Mouse (Mus musculus) embryo, embryonic 10 days (tissue): ENCODE measurements at regions not wholly inside any gene's neighbourhood (a gene's known extent, or its start where the extent isn't known, plus 50 kb on each side); places are given as distances from the start of the nearest gene placed in this dataset.
A peak's percentile ranks its signal among the peaks of the same experiment; 100 is the strongest.

Source experiments
- DNase-seq: peaks from one replicate; pipeline ENCODE4 v3.0.0-alpha.2; 2015; ENCODE audit warnings: low spot score

DNA sequence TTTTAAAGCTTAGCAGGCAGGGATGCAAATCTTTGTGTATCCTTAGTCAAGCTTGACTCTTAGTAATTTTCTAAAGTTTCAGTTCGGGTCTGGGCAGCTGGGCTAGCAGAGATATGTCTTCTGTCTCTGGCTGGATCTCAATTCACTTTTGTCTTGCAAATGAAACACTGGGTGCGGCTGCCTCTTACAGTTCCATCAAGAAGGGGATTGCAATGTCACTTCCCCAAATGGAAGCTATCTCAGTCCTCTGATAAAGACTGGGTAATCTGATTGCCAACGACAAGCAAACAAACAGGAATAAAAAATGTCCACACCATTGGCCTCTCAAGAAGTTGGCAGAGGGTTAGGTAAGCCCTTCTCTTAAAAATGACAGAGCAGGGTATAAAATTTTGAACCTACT lies 314.1 kb upstream of the Fam19a5 start:
- DNase-seq = no peak

DNA sequence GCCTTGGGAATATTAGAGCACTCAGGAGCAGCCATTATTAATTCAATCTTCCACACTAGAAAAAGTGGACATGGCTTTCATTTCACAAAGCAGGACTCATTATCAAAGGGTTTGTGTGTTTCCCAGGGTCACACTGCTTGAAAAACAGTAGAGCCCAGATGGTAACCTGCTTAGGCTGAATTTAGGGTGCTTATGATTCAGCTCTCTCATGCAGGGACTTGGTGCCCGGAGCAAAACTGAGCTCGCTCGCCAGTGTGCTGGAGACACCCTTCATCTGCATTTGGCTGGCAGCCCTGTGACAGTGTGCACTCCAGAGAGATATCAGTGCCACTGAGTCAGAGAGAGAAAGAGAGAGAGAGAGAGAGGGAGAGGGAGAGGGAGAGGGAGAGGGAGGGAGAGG lies 308.0 kb upstream of the Fam19a5 start:
- no peak for DNase-seq

DNA sequence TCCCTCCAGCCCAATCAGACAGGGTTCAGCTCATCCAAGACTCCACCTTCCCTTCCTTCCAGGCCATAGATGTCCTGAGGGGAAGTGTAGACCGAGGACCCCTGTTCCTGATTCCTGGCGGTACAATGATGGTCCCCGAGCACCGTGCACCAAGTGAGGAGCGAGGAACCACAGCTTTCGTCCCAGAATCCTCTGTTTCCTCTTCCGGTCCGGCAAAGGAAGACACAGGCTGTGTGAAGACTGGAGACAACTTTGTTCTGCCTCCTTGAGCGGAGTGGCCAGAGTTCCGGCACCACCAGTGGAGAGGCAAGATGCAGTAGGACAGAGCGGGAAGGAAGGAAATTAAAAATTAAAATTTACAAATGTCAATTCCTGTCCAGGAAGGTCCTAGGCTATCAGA lies 305.0 kb upstream of the Fam19a5 start:
- no peak for DNase-seq

DNA sequence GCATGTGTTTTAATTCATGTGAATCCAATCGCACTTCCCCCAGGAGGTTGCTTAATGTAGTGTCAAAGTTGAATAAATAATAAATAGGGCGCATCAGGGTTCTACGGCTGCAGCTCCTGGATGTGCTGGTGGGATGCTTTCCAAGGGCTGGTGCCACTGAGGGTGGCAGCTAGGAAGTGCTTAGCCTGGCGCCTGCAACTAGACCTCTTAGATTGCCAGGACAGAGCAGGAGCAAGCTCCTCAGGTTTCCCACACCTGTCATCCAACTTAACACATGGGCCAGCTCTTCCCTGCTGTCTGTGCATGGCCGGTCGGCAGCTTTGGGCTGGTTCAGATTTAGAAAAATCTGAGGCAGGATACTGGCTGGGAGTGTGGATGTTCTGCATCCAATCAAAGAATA lies 282.6 kb upstream of the Fam19a5 start:
- no peak for DNase-seq

DNA sequence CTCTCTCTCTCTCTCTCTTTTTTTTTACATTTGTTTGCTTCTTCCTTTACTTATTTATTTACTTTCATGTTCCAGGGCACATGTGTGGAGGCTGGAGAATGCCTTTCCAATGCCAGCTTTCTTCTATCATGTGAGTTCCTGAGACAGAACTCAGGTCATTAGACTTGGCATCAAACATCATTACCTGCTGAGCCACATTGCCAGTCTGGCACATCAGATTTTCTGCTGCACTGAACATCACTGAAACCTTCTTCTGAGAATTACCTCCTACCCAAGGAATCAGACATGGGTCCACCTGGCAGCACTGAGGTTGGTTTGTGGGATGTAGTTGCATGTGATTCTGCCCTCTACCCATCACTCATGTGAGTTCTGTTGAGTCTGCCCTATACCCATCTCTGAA lies 279.2 kb upstream of the Fam19a5 start:
- no peak for DNase-seq

DNA sequence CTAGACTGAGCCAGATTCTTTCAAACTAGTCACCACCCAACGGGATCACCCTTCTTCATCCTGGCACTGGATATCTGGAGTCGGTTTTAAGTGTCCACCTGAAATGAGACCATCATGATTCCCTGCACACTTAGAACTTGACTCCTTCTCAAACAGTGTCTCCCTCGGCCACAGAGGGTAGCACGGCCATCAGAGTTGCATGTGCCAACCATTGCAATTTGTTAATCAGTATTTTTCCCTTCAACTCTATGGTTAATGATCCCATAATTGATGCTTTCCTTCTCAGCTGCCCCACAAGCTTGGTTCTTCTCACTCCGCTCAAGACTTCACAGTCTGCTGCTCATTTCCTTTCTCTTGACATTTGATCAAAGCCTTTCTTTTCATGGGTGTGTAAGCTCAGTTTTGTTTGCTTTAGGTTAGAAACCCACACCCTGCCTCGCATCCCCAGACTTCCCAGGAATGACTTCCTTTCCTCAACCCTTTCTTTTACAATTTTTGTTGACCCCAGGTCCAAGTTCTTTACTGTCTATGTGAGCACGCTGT lies 253.0 kb upstream of the Fam19a5 start:
- DNase-seq = no peak

DNA sequence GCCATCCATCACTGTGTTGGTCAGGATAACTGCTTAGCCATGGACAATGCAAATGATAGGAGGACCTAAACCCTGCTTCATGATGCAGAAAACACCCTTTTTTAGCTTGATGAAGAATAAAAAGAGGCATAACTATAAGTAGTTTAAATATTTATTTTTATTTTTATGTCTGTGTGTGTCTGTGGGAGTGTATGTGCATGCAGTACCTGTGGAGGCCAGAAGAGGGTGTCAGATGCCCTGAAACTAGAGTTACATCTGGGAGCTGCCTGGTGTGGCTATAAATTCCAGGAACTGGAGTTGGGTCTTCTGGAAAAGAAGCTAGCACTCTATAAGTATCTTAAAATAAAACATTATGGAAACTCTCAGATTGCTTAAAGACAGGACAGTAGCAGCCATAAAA lies 224.2 kb upstream of the Fam19a5 start:
- no peak for DNase-seq

DNA sequence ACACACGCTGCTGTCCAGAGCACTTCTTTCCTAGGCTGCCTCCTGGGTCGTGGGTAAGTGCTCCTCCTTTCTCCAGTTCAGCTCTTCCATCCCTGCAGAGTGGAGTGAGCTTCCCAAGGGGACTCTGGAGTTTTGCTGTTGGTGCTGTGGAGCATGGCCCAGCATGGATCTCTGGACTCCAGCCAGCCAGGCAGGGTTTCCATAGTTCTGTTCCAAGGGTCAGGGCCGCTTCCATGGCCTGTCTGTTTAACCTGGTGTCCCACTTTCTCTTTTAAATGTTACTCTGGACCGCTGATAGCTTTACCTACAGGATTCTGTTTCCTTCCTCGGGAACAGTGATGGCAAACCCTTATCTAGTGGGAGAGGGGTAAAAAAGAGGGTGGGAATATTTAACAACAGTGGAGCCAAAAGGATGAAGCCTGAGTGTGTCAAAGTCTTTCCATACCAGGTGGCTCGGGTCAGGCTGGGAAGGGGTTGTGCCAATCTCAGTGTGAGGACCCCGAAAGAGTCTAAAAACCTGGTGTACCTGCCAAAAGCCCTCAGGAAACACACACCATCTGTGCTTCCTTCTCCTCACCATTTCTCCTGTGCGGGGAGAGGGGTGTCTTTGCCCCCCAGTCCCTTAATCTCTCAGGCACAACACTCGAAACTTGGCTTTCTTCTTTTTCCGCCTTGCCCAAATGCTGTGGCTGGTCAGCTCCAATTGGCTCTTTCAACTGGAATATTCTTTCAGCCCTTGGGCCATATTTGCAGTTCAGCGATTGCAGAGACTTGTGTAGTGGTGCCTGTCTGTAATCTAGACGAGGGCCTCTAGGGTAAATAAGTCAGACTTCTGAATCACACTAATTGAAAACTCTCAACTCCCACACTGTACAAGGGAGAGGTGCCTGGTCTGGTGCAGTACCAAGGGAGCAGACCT lies 222.8 kb upstream of the Fam19a5 start:
- DNase-seq = no peak

DNA sequence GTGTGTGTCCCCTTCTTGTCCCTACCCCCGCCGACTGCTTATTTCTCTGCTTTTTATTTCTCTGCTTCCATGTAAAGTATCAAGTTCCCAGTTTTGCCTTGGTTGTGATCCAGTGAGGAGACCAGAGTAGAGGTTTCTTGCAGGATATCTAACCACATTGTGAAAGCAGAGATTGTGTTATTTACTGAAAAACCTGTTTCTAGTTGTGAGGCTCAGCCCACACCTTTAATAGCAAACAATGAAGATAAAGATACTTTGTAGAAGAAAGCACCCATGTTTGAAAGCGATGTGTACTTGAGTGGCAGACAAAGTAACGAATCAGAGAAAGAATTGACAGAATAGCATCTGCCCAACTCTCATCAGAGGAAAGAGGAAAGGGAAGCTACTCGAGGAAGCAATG lies 218.7 kb upstream of the Fam19a5 start:
- DNase-seq = no peak

DNA sequence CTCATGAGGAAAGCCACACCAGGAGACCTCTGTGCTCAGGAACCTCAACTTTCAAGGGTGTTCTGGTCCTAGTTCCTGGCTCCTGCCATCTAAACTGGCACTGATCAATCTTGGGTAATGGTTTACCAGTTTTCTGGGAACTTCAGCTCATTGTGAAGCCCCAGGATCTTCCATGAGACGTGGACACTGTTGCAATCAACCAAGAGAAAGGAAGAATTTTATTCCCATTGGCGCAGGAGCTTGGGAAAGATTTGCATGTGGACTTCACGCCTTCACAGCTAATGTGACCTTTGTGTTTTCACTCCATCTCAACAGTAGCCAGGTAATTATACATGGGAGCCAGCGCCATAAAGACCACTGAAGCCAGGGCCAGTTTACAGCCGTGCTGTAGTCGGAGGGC lies 217.8 kb upstream of the Fam19a5 start:
- DNase-seq = no peak

DNA sequence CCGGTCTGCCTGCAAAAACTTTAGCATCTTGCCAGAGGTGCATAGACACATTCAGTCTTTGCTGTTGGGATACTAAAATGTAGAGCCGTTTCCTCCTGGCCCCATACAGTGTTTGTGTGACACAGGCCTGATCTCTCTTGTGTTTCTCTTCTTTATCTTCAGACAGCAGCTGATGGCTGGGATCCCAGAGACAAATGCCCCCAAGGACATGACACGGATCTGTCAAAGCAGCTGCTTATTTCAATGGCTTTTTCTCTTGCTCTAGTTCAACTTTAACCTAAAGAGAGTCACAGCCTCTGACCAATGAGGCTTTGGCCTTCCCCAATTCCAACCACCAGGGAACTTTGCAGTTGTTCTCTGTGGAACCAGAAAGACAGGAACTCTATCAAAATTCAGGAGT lies 211.7 kb upstream of the Fam19a5 start:
- no peak for DNase-seq

DNA sequence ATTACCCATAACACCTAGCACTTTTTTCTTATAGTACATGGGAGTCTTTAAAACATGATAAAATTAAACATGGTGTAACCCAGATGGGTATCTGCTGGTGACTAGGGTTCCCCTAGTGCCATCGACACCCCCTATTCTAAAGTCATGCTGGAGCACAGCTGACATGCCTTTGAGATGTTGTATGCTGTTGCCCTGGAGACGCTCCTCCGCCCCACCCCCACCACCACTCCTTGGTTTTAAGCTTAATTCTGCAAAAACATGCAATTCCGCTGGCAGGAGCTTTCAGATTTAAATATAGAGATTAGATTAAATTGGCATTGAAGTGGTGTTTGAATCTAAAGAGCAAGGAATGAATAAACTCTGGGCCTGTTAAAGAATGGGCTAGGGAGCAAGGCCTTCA lies 210.6 kb upstream of the Fam19a5 start:
- DNase-seq = no peak

DNA sequence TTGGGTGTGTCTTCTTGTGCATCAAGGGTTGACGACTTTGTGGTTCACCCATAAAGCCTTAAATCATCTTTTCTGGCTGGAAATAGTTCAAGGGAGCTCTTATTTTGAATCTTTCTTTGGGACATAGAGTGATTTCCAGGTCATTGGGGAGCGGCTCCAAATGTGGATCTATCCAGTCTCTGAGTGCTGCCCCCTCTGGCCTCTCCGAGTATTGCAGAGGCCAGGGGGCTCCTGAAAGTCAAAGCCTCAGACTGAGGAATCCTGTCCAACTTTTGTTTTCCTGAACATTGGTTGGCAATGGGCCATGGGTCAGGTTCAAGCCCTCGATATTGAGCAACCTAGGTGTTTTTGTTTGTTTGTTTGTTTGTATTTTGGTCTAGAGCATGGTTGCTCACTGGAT lies 209.7 kb upstream of the Fam19a5 start:
- DNase-seq = no peak

DNA sequence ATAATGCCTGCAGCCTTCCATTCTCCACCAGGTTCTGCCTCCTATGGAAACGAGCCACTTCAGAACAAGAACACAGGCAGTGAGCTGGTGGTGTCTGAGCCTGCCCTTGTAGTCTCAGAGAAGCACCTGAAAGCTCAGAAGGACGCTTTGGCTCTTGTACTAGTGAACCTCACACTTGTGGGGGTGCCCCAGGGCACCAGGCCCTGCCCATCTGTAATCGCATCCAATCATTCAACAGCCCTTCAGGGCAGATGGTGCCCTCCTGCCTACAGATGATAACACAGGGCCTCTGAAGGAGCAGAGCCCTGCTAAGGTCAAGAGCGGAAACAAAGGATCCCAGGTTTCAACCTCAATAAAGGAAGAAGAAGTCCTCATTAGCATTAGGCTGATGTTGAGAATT lies 208.8 kb upstream of the Fam19a5 start:
- no peak for DNase-seq

DNA sequence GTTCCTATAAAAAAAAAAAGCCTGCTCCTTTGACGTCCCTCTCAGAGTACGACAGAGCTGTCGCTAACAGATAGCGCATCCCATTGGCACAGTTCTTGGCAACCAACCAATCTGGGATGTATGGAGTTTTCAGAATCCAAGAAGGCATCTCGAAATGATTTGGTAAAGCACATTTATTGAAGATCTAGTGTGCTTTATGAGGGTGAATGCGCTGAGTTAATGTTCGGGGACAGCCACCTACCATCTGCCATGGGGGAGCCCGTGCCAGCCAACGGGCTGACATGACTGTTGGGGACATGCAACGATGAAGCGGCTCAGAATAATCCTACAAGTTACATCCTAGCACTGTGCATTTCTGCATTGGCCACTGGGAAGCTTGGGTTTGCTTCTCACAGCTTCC lies 208.4 kb upstream of the Fam19a5 start:
- no peak for DNase-seq

DNA sequence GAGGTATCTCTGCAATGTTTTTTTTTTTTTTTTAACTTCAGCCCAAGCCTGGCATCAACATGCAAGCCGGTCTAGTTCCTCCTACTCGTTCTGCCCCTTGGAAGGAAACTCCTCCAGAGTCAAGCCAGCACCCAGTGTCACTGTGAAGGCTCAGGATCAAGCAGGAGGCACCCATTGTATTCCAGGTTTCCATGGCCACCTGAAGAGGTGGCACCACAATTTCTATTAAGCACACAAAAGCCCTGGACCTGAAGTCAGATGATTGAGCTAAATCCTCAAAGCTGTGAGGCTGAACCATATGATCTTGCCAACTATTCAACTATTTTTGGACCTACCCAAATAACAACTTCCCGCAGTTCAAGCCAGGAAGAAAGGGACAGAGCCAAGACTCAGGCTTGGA lies 204.2 kb upstream of the Fam19a5 start:
- no peak for DNase-seq

DNA sequence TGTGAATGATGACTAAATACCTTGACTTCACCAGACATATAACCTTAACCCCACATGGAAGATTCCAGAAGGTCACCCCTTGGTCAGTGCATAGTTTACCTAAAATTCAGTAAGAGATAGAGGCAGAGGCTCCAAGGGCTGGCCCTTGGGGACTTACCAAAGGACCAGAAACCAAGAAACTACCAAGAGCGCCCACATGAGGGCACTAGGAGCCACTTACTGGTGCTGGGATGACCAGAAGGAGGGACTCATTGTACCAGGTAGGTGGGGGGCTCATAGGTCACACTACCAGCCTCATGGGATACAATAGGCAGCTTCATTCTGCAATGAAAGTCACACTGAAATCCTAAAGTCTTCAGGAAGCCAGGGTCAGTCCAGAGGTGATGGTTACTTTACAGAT lies 201.4 kb upstream of the Fam19a5 start:
- DNase-seq = no peak

DNA sequence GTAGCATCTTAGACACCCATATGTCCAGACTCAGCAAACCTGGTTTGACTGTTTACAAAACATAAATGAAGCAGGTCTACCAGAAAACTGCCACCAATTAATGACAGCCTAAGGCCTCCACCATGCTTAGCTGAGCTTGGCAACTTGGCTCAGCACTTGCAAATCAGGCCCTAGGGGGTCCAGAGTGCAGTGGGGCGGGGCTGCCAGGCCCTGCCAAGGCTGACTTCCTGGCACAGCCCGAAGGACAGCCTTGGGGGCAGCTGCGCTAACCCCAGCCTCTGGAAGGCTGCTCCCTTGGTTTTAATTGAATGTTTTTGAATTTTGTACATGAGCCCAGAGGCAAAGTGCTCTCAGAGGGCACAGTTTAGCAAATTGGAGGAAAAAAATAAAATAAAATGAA lies 198.3 kb upstream of the Fam19a5 start:
- no peak for DNase-seq

DNA sequence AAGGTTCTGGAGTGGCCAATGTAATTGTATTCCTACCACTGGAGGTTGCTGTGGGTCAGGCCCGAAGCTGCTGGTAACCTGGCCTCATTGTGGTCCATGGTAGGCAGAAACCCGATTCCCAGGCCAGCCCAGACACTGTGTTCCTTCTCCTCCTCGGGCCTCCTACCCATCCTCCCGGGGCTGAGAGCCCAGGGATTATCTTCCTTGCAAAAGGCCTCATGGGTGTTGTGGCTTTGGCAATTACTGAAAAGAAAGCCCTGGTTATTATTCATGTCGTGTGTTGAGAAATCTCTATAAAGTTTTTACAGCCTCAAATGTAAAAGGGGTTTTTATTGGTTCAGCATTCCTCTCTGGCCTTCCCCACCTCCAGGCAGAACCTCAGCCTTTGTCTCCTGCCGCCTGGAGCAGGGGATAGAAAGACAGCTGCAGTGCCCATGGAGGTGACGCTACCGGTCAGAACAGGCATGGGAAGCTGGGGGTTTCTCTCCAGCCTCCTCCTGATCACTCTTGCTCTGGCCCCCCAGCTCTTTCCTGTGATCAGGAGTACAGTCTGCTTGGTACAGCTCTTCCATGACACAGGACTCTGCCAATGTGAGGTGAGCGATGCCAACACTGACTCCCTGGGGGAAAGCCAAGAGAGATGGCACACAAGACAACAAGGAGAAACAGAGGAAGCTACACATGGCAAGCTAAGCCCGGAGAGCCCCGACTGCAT lies 194.4 kb upstream of the Fam19a5 start:
- DNase-seq = no peak

DNA sequence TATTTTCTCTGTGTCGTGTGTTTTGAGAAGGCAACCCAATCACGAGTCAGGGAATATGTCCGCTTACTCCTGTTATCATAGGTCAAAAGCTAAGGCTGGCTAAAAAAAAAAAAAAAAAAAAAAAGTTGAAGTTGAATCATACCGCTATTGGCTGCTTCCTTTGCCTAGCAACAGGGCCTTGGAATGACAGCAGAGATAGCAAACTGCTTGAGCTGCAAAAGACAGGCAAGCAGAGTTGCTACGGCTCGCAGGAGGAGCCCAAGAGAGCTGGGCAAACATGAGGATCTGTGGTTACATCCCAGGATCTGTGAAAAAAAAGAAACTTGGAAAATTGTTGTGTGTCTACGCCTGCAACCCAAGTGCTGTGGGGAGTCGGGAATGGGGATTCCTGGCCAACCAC lies 191.3 kb upstream of the Fam19a5 start:
- DNase-seq = no peak

DNA sequence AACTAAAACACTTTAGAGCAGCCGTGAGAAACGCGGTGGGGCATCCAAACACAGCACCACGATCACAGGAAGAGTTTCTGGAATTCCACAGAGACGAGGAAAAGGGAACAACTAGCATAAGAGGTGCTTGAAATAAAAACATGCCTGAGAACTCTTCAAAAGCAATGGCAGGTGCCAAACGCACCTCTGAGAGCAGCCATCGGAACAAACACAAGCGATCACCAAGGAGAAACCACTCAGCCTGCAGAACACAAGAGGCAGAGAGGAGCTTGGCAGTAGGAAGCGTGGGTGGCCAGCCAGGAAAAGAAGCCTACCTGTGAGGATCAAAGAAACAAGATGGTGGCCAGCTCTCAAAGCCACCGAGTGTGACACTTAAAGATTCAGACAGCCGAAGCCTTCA lies 190.2 kb upstream of the Fam19a5 start:
- no peak for DNase-seq

DNA sequence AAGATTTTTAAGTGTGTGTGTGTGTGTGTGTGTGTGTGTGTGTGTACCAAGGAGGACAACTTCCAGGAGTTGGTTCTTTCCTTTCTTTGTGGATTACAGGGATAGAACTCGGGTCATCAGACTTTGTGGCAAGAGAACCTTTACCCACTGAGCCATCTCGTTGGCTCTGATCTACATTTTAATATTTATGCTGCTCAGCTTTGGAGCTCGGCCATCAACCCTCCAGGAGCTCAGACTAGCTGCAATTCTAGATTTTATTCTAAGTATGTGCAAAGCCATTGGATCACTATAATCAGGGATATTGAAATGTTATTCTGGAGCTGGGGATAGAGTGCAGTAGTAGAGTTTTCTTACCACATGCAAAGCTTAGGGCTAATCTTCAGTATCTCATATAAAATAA lies 183.6 kb upstream of the Fam19a5 start:
- DNase-seq = no peak

DNA sequence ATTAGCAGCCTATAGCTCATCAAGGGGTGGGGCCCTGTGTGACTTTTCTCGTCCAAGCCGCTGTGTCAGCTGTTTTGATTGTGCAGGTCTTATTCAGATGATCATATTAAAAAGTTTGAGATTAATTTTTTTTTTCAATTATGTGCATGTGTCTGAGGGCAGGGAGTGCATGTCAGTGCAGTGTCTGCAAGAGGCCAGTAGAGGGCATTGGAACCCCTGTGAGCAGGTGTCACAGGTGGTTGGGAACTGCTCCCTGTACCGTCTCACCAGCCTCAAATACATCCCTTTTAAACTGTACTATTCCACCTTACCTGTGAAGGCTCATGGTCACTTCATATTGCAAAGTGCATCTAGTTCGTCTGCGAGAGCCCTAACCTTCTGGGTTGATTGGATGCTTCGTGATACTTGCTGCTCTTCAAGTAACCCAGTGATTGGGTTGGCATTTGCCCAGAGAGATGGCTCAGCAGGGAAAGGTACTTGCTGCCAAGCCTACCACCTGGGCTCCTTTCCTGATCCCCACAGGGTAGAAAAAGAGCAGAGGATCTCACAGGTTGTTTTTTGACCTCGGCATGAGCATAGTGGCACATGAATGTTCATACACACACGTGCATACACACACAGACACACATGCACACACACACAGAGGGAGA lies 178.3 kb upstream of the Fam19a5 start:
- DNase-seq = peak; percentile 28
